Mouse (Mus musculus) cortical plate, adult 2 months (tissue): ENCODE data around the gene Coq5.

Experiments used
- CTCF ChIP-seq: fragments of 200-500 bp; IDR thresholded peaks from 2 replicates; pipeline ENCODE4 v1.5.1; 2011; ENCODE audit warnings: mild to moderate bottlenecking, control low read depth, low read length; ENCODE audit not compliant: insufficient read depth; ENCODE audit errors: extremely low read depth
- POLR2A ChIP-seq: fragments of 200-500 bp; IDR thresholded peaks from 2 replicates; pipeline ENCODE4 v1.6.1; 2011; ENCODE audit warnings: mild to moderate bottlenecking, low read length, control low read depth; ENCODE audit not compliant: insufficient read depth; ENCODE audit errors: extremely low read depth

GRCm38 (mm10) chr5:115267469-115268045 lies 11.9 kb upstream of the Coq5 start:
- TF ChIP-seq CTCF: no peak
- no peak for TF ChIP-seq POLR2A
